Mouse (Mus musculus): ENCODE results near the gene Ninj2. TPM values are rescaled to one million over a fixed set of nuclear protein-coding genes. Genes with fewer than 3 reads are reported as not detected.
A peak's percentile ranks its signal among the peaks of the same experiment; 100 is the strongest.

Gene Ninj2
- total RNA-seq, 1 experiment from 2014 or later, result 1.4 TPM

DNA sequence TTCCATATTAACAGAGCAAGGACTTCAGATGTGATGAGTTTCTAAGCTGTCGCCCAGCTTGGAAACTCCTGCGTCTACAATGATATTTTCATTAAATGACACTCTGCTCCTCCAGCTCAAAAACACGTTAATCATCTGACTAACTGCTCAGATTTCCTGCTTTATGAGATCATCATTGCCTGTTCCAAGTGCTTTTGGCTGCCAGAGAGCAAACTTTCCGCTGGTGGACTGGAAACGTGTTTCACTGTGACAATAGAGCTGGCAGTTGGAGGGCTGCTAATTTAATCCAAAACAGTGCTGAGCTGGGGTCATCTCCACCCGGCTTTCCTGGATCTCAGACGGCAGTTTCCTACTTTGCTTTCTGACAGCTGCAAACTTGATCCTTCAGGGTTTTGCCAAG is 21.5 kb downstream of the Ninj2 start:
- no peak for ATAC-seq (replicated peaks; ENCODE audit: insufficient number of reproducible peaks, low FRiP score, low TSS enrichment, poor library complexity, severe bottlenecking)

DNA sequence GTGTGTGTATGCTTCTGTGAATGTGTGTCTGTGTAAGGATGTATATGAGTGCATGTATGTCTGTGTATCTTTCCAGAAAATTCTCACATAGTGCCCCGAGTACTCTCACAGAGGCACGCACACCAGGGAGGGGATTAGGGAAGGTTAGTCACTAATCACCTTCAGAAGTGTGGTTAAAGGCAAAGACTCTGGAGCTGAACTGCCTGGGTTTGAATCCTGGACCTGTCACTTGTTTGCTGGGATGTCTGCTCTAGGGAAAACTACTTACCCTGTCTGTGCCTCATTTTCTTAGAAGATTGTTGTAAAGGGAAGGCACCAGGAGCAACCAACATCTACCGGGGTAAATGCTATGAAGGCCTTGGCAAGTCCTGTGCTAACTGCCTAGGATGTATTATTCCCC is 22.3 kb downstream of the Ninj2 start:
- no peak for ATAC-seq (replicated peaks; ENCODE audit: insufficient number of reproducible peaks, low FRiP score, low TSS enrichment, poor library complexity, severe bottlenecking)

DNA sequence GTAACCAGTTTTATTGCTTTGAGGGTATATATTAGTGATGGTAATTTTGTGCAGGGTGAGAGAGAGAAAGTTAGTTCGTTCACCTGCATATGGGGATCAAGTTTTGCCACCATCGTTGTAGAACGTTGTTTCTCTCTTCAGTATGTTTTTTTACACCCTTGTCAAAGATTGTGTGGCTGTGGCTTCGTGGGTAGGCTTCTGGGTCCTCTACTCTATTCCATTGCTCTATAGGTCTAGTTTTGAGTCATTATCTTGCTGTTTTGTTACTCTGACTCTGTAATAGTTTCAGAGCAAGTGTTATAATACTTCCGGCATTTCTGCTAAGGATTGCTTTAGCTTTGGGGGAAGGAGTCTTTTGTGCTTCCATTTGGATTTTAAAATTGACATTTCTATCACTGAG is 26.7 kb downstream of the Ninj2 start:
- ATAC-seq (replicated peaks; ENCODE audit: insufficient number of reproducible peaks, low FRiP score, low TSS enrichment, poor library complexity, severe bottlenecking), result no peak

DNA sequence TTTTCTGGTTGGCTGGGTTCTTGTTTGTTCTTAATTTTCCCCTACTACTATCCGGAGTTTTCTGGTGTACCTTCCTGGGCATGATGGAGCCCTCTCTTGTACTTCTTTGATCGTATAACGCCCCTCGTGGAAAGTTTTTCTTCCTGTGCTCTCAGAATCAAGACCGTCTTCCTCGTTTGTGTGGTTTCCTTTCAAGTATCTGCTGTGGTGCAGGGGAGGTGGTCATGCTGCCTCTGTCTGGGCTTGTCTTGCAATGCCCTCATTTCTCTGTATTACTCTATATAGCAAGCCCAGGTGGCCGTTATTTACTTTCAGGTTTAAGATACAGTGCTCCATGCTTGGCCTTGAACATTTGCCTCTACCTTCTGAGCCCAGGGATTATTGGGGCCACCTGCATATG is 31.5 kb downstream of the Ninj2 start:
- ATAC-seq (replicated peaks; ENCODE audit: insufficient number of reproducible peaks, low FRiP score, low TSS enrichment, poor library complexity, severe bottlenecking), result no peak

DNA sequence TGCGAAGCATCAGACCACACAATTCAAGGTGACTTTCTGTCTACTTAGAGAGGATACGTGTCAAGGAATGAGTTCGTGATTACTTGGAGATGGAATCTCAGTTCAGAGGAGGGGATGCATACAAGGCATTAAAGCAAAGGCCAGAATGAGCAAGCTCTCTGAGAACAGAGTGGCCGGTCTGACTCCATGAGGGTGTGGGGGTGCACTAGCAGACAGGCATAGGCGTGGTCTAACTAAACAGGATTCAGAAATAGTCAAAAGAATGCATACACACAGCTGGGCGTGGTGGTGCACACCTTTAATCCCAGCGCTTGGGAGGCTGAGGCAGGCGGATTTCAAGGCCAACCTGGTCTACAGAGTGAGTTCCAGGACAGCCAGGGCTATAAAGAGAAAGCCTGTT is 33.3 kb downstream of the Ninj2 start:
- ATAC-seq (replicated peaks; ENCODE audit: insufficient number of reproducible peaks, low FRiP score, low TSS enrichment, poor library complexity, severe bottlenecking), result no peak

DNA sequence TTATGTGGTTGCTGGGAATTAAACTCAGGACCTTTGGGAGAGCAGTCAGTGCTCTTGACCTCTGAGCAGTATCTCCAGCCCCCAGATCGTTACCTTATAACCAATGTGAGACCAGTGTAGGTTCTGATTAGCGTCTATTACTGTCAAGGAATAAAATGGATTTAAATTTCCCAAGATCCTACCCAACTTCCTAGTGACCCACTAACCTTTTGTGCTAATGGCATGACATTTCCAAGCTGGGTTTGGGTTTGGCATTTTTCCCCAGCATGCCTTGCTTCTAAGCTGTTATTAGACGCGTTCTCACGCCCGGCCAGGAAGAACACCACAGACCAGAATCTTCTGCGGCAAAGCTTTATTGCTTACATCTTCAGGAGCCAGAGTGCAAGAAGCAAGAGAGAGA is 34.2 kb downstream of the Ninj2 start:
- ATAC-seq (replicated peaks; ENCODE audit: insufficient number of reproducible peaks, low FRiP score, low TSS enrichment, poor library complexity, severe bottlenecking), result no peak

DNA sequence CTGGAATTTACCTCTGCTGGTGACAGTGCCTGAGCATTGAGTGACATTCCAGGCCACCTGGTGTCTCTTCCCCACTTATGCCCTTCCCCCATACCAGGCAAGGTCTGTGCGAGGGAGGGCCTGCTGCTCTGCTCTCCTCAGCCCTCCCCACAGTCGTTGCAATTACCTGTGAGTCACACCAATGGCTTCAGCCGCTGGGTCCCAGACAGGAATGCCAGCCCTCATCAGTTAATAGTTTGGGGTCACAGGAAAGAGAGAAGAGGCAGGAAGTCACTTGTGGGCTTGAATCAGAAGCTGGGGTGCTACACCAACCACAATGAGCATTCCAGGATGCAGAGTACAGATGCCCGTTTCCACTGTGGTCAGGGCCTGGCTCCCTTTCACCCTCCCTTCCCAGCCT is 41.6 kb downstream of the Ninj2 start:
- no peak for ATAC-seq (replicated peaks; ENCODE audit: insufficient number of reproducible peaks, low FRiP score, low TSS enrichment, poor library complexity, severe bottlenecking)

DNA sequence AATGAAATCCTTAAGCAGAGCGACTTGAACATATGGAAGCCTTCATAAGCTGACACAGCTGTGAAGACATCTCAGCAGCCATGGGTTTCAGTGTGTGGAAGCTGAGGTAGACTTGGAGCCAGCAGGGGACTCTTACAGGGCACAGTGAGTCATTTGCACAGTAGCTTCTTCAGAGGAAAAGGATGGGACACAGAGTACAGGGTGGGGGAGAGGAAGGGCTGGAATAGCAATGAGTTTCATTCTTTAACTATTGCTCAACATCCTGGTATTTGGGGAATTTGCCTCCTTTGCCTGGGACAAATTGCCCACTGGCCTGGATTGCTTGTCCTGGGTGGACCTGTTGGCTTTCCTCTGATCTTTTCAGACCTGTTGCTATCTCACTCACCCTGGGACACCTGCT is 52.3 kb downstream of the Ninj2 start:
- ATAC-seq (replicated peaks; ENCODE audit: insufficient number of reproducible peaks, low FRiP score, low TSS enrichment, poor library complexity, severe bottlenecking), result no peak

DNA sequence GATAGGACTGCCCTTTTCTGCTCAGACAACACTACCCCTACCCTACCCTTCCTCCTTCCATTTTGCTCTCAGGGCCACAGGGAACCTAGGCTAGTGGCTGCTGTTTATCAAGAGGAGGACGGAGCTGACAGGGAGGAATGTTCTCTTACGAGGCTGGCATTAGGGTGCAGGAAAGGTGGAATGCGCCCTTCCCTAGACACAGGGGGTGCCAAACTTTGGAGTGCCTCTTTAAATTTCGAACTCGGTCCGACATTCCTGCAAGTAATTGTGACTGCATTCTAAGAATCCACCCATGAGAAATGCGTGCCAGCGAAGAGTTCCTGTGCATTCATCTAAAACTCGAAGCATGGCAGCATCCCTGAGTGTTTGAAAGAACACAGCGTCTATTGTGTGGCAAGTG is 53.5 kb downstream of the Ninj2 start:
- ATAC-seq (replicated peaks; ENCODE audit: insufficient number of reproducible peaks, low FRiP score, low TSS enrichment, poor library complexity, severe bottlenecking), result no peak

DNA sequence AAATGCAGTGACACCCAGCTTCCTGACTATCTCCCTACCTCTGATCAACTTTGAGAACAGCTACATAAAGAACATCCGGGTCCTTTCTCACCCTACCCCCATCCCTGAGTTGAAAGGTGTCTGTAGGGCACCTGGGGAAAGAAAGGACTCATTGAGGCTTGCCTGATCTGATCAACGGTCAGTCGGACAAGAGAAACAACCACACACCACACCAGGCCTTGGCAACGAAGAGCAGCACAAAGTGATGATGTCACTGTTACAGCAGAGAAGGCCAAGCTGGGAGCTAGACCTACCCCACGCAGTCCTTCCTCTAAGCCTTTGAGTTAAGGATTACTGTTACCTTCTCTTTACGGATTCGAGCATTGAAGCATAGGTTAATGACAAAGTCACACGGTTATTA is 54.3 kb downstream of the Ninj2 start:
- no peak for ATAC-seq (replicated peaks; ENCODE audit: insufficient number of reproducible peaks, low FRiP score, low TSS enrichment, poor library complexity, severe bottlenecking)

DNA sequence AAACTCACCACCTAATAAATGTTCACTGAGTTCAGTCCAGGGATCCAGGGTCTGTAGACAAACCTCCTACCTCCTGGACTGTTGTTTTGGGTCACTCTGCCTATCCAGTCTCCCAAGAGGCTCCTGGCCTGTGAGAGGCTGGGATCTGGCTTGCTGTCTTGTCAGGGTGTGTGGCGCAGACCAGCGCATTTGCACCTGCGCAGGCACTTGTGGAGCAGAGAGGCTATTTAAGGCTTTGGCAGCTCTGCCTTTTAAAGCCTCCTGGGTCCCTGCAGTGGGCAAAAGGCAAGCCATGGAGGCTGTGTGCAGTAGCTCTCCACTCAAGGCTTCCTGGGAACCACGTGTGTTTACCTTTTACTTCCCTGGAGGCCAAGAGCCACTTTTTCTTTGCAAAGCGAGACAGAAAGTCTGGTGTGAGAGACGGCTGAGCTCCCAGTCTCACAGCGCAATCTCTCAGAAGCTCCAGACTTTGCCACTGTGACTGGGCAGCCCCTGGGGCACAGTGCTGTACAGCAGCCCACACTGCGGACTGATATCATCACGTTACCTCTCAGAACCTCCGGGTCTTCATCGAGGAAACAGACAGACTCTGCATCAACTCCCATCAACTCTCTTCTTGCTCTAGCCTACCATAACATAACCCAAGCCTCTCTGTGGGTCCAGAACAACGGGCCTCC is 55.7 kb downstream of the Ninj2 start:
- ATAC-seq (replicated peaks; ENCODE audit: insufficient number of reproducible peaks, low FRiP score, low TSS enrichment, poor library complexity, severe bottlenecking), result no peak

DNA sequence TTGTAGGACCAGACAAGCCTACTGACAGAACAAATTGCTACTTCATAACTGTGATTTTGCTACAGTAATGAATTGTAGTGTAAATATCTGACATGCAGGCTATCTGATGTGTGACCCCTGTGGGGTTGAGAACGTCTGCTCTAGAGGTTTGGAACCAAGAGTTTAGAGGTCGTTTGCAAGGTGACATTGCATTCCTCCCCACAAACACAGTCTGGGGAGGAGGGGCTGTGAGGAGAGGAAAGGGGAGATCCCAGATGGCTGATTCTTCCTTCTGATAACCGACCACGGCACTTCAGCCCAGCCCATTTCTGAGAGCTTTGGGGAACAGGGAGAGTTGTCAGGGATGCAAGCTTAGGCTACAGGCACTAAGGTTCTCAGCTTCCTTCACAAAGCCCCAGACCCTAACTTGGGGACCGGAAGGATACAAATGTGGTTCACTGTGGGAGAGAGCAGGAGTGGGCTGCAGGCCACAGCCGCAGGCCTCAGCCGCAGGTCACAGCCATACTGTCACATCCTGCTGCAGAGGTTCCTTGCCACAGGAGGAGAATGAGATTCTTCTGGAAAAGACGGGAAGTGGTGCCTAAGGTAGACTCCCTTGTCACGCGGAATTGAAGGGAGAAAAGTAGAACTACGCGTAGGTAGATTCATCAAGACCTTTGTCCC is 56.4 kb downstream of the Ninj2 start:
- ATAC-seq (replicated peaks; ENCODE audit: insufficient number of reproducible peaks, low FRiP score, low TSS enrichment, poor library complexity, severe bottlenecking), result no peak

DNA sequence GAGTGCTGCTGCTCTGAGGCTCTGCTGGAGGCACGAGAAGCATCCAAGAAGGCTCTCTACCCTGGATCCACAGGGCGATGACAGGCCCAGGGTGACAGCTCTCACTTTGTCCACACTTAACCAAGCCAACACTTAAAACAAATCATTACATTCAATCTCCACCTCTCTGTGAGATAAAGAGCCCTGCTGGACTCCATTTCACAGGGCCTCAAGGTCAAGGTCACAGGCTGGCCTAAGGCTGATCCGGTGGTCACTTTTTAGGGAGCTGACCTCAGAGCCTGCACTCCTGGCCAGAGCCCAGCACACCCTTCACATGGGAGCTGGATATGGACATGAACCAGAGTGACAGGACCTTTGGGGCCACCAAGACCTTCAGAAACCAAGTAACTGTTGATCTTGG is 57.1 kb downstream of the Ninj2 start:
- ATAC-seq (replicated peaks; ENCODE audit: insufficient number of reproducible peaks, low FRiP score, low TSS enrichment, poor library complexity, severe bottlenecking), result no peak

DNA sequence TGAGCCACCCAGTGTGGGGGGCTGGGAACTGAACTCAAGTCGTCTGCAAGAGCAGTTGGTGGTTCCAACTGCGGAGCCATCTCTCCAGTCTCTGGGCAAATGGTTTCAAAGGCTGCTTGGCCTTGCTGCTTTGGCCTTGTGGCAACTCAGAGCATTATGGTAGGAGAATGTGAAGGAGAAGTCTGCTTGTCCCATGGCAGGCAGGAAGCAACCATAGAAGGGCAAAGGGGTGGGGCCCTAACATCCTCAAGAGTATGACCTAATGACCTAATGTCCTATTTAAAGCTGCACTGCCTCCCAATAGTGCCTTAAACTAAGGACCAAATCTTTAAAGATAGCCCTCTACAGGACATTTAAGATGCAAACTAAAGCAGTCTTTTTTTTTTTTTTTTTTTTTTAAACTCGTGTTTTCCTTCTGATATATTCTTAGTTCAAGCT is 58.5 kb downstream of the Ninj2 start:
- ATAC-seq (replicated peaks; ENCODE audit: insufficient number of reproducible peaks, low FRiP score, low TSS enrichment, poor library complexity, severe bottlenecking), result peak; percentile 84

DNA sequence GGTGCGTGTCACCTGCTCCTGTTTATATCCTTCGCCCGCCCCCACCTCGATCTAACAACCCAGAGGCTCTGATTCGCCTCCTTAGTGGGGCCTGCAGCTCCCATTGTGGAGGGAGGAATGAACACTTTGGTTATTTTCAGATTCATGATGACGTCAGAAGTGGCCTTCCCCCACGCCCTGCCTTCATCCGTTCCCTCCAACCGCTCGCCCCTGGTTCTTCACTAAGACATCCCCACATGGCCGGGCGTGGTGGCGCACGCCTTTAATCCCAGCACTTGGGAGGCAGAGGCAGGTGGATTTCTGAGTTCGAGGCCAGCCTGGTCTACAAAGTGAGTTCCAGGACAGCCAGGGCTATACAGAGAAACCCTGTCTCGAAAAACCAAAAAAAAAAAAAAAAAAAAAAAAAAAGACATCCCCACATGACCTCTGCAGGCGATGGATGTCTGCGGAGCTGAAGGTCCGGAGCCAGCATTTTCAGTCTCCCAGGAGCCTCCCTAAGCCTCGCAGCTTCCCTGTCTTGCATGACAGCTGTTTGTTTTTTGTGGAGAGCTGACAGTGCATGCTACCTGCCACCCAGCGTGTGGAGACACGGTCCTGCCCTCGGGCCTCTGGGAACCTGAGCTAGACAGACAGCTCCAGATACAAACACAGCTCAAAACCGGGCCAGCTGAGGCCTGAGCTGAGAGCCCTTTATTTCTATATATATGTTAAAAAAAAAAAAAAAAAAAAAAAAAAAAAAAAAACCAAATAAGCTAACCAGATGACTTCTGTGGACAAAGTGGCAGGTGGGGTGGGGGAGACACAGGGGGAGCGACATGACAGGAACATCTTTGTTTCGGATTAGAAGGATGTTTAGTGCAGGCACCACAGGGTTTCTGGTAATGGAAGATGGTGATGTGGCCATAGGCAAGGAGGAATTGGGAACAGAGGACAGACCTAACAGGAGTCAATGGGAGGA is 59.9 kb downstream of the Ninj2 start:
- ATAC-seq (replicated peaks; ENCODE audit: insufficient number of reproducible peaks, low FRiP score, low TSS enrichment, poor library complexity, severe bottlenecking), result no peak

DNA sequence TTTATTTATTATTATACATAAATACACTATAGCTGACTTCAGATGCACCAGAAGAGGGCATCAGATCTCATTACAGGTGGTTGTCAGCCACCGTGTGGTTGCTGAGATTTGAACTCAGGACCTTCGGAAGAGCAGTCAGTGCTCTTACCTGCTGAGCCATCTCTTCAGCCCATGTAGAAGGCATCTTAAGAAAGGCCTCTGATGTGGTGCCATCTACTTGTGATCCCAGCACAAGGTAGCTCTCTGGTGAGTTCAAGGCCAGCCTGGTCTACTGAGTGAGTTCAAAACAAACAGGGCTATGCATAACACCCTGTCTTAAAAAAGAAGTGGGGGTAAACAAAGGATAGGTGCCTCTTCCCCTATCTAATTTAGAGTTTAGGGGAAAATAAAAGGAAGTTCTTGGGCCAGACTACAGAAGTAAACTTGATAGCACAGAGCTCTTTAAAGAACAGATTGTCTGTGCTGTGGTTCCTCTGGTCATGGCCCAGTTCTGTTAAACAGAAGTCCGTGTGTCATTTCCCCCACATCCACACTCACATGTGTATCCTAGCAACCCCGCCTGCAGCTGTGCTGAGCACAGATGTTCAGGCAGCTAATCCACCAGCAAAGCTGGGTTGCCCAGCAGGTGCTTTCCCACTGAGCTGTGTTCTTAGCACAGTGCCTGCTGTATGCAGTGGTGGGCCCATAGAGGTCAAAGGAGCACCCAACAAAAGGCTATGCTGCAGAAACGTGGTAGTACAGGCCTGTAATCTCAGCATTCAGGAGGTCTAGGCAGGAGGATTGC is 61.6 kb downstream of the Ninj2 start:
- ATAC-seq (replicated peaks; ENCODE audit: insufficient number of reproducible peaks, low FRiP score, low TSS enrichment, poor library complexity, severe bottlenecking), result peak; percentile 53

DNA sequence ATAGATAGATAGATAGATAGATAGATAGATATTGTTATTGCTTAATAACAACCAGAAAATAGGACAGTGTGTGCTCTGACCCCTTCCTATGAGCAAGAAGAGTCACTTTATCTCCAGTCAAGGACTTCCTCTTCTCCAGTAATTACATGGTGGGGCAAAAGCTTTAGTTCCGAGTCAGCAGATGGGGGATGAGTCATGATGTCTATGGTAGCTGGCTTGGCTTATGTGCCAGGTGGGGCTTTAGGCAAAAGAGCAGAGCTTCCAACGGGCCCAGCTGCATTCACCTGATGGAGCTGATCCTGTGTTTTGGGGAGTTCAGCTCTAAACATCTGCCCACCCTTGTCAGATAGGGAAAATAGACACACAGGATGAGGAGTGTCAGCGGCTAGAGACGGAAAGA is 62.4 kb downstream of the Ninj2 start:
- ATAC-seq (replicated peaks; ENCODE audit: insufficient number of reproducible peaks, low FRiP score, low TSS enrichment, poor library complexity, severe bottlenecking), result peak; percentile 33; the same call in 1 of the 2 replicates

DNA sequence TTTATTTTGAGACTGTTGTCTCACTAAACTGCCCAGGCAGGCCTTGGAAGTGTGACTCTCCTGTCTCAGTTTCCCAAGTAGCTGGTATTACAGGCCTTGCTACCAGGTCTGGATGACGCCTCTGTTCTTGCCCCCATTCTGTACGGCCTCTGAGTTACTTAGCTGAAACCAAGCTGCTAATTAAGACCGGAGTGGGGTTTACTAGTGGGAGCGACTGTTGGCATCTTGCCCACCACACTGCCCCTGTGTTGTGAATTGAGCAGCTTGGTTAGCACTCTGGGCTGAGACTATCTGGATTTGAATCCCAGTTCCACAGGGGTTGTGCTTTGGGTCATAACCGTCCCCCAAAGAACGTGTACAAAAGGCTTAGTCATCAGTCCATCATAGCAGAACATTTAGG is 64.3 kb downstream of the Ninj2 start:
- ATAC-seq (replicated peaks; ENCODE audit: insufficient number of reproducible peaks, low FRiP score, low TSS enrichment, poor library complexity, severe bottlenecking), result no peak
